Mouse (Mus musculus) ZHBTc4 (cell line): ENCODE data around the gene Hesx1.

Source experiments
- DNase-seq: peaks from one replicate; pipeline ENCODE4 v3.0.0-alpha.2; 2011; ENCODE audit warnings: low read depth, low spot score

Hesx1 gene

GRCm38 (mm10) chr14:26994211-26994741, at the start of gene Hesx1:
Gene Hesx1 (plus strand): TSS chr14:26994416.
- peak; percentile 92 for DNase-seq

DNA sequence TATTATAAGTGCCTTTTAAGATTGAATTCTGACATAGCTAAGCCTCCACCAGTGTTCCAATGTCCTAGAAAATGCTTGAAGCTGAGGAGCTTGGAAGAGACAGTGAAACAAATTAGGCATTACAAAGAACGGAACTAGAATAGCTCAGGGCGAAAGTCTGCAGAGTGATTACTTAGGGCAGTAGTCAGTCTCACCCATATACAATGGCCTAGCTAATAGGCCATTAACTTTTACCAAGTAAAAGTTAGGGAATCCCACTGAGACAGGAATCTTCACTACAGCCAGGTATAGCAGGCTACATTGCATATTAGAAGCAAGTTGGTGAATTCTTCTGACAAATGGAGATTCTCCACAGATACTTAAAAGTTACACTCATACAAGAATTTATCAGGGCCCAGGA, 38.1 kb upstream of the Hesx1 start:
- peak; percentile 73 for DNase-seq

- DNase-seq = no peak
Observed at GRCm38 (mm10) chr14:26960518-26960917, 33.7 kb upstream of the Hesx1 start.

GRCm38 (mm10) chr14:26969164-26969563, 25.1 kb upstream of the Hesx1 start:
- DNase-seq = no peak

DNA sequence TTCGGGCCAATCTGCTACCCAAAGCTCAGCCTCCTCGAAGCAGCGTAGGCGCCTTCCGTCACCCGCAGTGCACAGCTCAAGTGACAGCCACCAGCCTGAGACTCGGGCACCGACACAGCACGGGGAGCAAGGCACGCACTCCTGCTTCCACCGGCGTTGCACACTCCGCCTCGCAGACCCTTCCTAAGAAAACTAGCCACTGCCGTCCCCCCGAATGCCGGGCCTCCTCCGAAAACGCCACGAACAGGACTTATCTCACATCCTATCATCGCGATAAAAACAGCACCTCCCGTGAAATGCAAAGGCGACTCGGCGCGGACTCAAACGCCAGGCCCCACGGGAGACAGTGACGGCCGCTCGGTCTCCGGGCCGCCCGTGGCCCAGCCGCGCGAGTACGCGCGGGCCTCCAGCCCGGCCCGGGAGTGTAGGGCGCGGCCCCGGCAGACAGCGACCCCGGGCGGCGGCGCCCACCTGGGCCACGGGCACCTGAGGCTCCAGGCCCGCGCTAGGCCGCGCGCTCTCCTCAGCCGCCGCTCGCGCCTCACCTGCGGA, 24.3 kb upstream of the Hesx1 start:
- peak; percentile 78 for DNase-seq

DNA sequence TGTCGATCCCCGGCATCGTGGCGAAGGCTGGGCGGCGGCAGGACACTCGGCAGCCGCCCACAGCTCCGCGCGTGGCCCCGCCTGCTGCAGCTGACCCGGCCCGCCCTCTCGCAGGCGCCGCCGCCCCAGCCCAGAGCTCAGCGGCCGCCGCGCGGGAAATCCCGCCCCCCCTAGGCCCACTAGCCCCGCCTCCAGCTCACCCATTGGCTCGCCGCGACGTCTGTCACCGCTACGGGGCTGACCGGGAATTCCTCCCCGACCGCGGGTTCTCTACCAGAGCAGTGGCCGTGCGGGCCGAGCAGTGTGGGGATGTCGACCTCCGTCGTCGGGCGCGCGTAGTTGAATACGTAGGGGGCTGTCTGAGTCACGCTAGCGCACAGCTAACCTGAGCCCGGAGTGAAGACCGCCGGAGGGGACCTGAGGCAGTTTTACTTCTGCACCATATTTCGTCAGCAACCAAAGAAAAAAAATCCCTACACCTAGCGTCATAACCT, 23.7 kb upstream of the Hesx1 start:
- peak; percentile 97 for DNase-seq

DNA sequence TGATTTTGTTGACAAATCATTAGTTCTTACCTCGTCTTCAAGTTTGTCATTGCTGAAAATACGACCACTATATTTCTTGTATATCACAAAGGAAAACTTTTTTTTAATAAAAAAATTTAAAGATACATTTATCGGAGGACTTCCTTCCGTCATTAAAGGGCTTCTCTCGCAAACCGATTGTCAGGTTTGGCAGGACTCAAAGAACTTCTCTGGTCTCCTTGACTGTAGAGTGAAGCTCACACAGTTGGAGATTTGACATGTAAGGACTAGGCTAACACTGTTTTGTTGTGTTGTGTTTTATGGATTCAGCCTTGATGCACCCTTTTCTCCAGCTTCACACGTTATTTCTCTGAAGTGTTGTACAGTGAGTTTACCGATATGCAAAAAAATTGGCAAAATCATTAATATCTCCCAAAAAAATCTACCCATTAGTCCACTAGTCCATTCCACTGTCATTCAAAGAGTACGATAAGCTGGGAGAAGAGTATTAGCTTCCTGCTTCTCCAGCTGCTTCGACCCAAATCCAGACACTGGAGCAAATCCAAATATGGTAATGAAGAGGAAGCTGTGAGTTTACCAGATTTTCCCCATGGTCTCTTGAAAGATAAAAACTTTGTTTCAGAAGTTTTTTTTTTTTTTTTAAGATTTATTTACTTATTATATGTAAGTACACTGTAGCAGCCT, 23.0 kb upstream of the Hesx1 start, which contains the start of gene Appl1:
Appl1 (minus strand) TSS at position 127 of the 684 bp plus-strand sequence.
- no peak for DNase-seq

DNA sequence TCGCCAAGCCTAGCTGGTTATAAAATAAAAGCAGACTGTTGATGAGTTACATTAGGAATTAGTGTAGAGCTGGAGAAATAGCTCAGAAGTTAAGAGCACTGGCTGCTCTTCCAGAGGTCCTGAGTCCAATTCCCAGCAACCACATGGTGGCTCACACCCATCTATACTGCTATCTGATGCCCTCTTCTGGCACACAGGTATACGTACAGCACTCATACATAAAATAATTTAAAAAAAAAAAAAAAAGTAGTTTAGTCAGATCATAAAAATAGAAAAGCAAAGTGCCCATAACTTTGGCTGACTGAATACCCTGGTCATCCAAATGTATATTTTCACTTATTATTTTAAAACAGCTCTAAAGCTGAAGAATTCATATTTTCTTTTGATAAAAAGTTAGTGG, 21.1 kb upstream of the Hesx1 start:
- DNase-seq = peak; percentile 44

DNA sequence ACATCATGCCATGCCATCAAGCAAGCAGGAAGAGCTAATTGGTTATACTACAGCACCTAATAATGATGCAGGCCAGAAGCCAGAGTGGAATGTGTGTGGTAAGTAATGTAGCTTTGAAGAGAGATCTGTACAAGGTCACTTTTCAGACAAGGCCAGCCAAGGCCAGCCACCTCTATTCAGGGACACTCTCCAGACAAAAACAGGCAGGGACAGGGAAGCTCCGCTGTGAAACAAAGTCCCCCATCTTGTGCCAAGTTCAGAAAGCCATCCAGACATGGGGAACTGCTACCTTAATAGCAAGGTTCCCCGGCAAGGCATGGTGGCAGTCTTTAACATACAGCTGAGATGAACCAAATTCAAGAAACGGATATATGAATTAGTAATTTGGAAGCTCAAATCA, 18.7 kb upstream of the Hesx1 start:
- no peak for DNase-seq

- DNase-seq = no peak
Observed at GRCm38 (mm10) chr14:26976212-26976611, 18.0 kb upstream of the Hesx1 start.

DNA sequence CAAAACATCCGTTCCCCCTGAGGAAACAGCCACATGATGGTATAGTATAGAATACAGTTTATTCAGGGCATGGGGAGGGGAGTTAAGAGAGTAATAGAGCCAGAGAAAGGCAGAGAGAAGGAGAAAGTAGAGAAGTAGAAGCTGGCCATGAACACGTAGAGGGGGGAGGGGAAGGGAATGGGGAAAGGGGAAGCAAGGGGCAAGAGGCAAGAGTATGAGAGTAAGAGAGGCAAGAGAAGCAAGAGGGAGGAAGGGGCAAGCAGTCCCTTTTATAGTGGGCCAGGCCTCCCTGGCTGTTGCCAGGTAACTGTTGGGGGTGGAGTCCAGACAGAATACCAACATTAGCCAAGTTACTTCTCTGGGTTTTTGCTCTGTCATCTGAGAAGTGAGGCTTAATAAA, 16.7 kb upstream of the Hesx1 start:
- peak; percentile 47 for DNase-seq

DNA sequence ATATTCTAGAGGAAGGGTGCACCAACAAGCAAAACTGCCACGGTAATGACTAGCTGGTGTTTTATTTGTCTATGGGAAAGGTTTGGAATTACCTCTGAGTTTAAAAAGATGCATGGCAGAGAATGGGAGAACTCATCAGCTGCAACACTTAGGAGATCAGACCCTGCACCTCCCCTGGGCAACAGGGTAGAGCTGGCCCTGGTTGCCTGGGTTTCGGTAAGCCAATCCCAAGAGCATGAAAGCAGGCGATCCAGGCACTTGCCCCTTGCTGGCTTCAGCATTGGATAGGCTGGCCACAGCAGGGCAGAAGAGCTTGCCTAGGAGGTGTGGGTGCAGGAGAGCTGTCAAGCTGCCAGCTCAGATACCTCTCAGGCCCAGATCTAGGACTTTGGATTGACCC, 14.4 kb upstream of the Hesx1 start:
- DNase-seq = no peak

GRCm38 (mm10) chr14:26981021-26981420, 13.2 kb upstream of the Hesx1 start:
- DNase-seq = peak; percentile 41

DNA sequence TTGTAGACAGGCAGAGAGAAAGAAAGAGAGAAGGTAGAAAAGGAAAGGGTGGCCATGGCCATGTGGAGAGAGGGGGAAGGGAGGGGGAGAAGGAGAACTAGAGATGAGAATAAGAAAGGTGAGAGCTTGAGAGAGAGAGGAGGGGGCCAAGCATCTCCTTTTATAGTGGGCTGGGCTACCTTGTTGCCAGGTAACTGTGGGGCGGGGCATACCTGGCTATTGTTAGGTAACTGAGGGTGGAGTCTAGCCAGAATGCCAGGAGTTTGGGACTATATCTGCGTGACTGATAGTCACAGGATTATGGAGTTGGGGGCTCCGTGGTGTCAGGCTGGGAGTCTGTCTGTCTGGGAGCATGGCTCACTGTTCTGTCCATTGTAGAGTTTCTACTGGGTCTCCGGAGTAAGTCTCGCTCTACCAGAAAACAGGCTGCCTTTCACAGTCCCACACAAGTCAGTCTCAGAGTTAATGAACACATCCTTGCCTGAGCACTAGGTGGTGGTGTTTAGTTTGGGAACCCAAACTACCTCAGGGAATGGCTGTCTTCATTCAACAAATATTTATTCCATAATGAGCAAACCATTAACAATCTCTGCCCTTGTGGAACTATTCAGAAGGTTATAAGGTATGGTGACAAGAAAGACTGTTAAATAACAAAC, 12.6 kb upstream of the Hesx1 start:
- DNase-seq = peak; percentile 47

- DNase-seq = no peak
Observed at GRCm38 (mm10) chr14:26982150-26982530, 12.1 kb upstream of the Hesx1 start.

GRCm38 (mm10) chr14:26988694-26989093, 5.5 kb upstream of the Hesx1 start:
- peak; percentile 61 for DNase-seq

DNA sequence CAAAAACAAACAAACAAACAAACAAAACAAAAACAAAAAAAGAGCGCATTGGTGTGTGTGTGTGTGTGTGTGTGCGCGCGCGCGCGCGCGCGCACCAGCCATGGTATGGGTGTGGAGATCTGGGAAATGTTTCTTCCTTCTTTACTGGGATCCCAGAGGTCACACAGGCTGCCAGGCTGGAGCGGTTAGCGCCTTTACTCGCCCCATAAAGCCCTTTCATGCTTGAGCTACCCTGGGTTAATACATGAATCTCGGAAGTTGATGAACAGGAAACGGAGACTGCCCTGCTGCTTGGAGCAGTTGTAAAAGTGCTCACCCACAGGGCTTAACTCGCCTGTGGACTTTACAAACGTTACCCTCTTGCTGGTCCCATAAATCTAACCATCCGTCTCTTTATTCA, 2.6 kb upstream of the Hesx1 start:
- DNase-seq = peak; percentile 34

GRCm38 (mm10) chr14:26993427-26993826, 789 bp upstream of the Hesx1 start:
- no peak for DNase-seq

- DNase-seq = no peak
Observed at GRCm38 (mm10) chr14:26996257-26996656, 2.0 kb downstream of the Hesx1 start.

DNA sequence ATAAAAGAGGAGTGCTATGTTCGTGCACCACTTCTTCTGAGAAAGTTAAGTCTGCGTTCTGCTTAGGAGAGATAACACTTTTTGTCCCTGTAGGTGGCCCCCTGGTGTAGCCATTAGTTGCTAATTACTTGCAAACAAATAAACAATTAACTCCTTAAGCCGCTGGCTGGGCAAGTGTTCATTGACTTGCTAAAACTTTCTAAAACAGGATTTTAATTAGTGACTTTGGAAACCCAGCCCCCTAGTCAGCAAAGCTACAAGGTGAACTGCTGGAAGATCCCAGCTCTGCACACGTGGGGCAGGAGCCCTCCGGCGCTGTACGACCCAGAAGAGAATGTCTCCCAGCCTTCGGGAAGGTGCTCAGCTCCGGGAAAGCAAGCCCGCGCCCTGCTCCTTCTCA, 6.2 kb downstream of the Hesx1 start:
- peak; percentile 70 for DNase-seq

DNA sequence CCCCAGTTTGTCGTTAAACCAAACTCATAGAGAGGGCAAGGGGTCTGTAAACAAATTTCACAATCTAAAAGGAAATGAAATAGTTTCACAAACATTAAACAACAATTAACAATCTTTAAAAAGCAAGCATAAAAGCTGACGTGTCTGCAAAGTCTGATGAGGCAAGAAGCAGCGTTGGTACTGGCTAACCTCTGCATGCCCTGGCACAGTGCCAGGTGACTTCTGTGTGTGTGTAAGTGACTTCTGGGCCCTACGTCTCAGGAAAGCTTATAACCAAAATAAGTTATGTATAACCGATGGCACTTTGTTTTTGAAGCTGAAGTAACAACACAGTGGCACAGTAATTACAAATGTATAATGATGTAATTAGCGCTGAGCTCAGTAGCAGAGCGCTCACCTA, 10.7 kb downstream of the Hesx1 start:
- DNase-seq = no peak

DNA sequence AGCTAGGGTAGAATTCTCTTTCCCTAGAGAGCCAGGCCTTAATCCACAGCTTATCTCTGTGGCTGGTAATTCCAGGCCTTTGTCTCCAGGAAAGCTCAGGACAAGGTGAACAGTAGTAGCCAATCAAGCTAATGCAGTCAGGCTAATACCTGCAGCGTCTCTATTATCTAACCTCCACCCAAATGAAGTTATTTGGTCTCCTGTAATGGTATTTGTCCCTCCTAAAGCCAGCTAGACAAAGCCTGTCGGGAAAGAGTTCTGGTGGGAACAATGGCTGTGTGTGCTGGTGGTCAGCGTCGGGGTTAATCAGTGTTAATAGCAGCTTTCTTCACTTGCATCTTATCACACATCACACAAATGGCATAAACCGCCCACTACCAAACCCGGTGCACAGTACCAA, 11.7 kb downstream of the Hesx1 start:
- no peak for DNase-seq

- peak; percentile 80 for DNase-seq
Observed at GRCm38 (mm10) chr14:27011561-27011960, 17.3 kb downstream of the Hesx1 start.
